ENCODE assay signal across 24 mouse cellular contexts in genomic region chr9:8100962-8101361, GRCm38 (mm10).
"Had no signal": no experiment of that assay in that cellular context is flagged by ENCODE, and none has a peak within 500 bp of the region (broad histone marks: within the 10 kb centered on the region; RNA-seq: fewer than 3 reads in every experiment).

No protein-coding gene starts in this region.

- H3K4me2 ChIP-seq: heart, embryonic 11.5 days; heart, embryonic 13.5 days; heart, embryonic 15.5 days; hindbrain, embryonic 13.5 days; hindbrain, embryonic 15.5 days; kidney, embryonic 15.5 days; limb, embryonic 12.5 days had no signal

- DNase-seq: gastrocnemius, adult 2 months; gastrocnemius, postnatal 10 days; gastrocnemius, postnatal 36 days; heart, adult 11 months; heart, adult 2 months; heart, postnatal 14 days; heart, postnatal 36 days; kidney, adult 11 months; kidney, adult 2 months; kidney, adult 9 months; kidney, postnatal 14 days; kidney, postnatal 36 days had no signal

- H3K9ac ChIP-seq: heart, embryonic 13.5 days; heart, embryonic 15.5 days; hindbrain, embryonic 13.5 days; hindbrain, embryonic 15.5 days; kidney, embryonic 15.5 days; limb, embryonic 12.5 days had no signal

- H3K9me3 ChIP-seq: heart, embryonic 13.5 days; heart, embryonic 15.5 days; hindbrain, embryonic 13.5 days; hindbrain, embryonic 15.5 days; kidney, embryonic 15.5 days; limb, embryonic 10.5 days; limb, embryonic 12.5 days had no signal

- H3K27ac ChIP-seq: gastrocnemius, adult 2 months; heart, adult 2 months; heart, embryonic 13.5 days; heart, embryonic 15.5 days; hindbrain, embryonic 13.5 days; hindbrain, embryonic 15.5 days; hindbrain, postnatal 0 days; kidney, embryonic 15.5 days; kidney, postnatal 0 days; left cerebral cortex, adult 2 months; limb, embryonic 10.5 days; limb, embryonic 12.5 days had no signal

- H3K36me3 ChIP-seq: heart, embryonic 13.5 days; heart, embryonic 15.5 days; hindbrain, embryonic 13.5 days; kidney, embryonic 15.5 days; limb, embryonic 12.5 days had no signal

- H3K4me1 ChIP-seq: heart, embryonic 13.5 days; heart, embryonic 15.5 days; hindbrain, embryonic 13.5 days; hindbrain, embryonic 15.5 days; kidney, embryonic 15.5 days; limb, embryonic 10.5 days; limb, embryonic 12.5 days had no signal

- H3K4me3 ChIP-seq: gastrocnemius, adult 2 months; heart, adult 2 months; heart, embryonic 13.5 days; heart, embryonic 15.5 days; hindbrain, embryonic 13.5 days; hindbrain, embryonic 15.5 days; kidney, embryonic 15.5 days; left cerebral cortex, adult 2 months; limb, embryonic 10.5 days; limb, embryonic 12.5 days had no signal

- ATAC-seq: hindbrain, postnatal 0 days; intestine, embryonic 16.5 days had no signal

- H3K27me3 ChIP-seq: heart, embryonic 13.5 days; heart, embryonic 15.5 days; hindbrain, embryonic 13.5 days; hindbrain, embryonic 15.5 days; kidney, embryonic 15.5 days; limb, embryonic 12.5 days had no signal
